Mouse (Mus musculus): ENCODE results near the gene Mrps6. TPM values are rescaled to one million over a fixed set of nuclear protein-coding genes. Genes with fewer than 3 reads are reported as not detected.
A peak's percentile ranks its signal among the peaks of the same experiment; 100 is the strongest.

Gene Mrps6
- total and polyA plus RNA-seq, 3 experiments = 40.8 to 71.0 TPM; not detected in 1

DNA sequence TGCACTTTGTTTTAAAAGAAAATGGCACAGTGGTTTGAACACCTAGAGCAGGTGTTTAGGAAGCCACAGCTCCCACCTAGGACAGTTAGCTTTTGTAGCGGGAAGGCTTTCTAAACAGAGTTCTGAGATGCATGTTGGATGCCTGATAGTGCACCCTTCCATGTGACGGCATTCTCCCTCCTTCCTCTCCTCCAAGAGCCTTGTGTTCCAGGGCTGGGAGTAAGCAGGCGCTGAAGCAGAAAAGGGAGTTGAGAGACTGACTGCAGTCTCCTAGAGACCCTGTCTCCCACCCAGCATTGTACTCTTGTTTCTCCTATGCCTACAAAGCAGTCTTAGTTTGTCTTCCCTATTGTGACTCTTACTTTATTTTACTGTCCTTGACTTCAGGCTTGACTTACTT, 2.1 kb downstream of the Mrps6 start:
- Histone ChIP-seq H3K36me3 (ENCODE audit: control insufficient read depth in 1 of 2, insufficient read depth in 2 of 2, low read length in 2 of 2) (peaks cover 8 to 9% of the 10 kb centered on the region in 2 experiments), H3K4me1 (ENCODE audit: control insufficient read depth in 1 of 2, insufficient read depth in 2 of 2, low read length in 2 of 2) (peaks cover 3 to 4% of the 10 kb centered on the region in 2 experiments; a peak in 3 of 4 replicates), H3K79me2 (ENCODE audit: control insufficient read depth, insufficient read depth, low read length, poor library complexity) (peaks cover 25% of the 10 kb centered on the region), H3K9ac (ENCODE audit: control insufficient read depth, low read depth, low read length, poor library complexity, severe bottlenecking) (no peak overlapping the region), H3K4me3 (ENCODE audit: control insufficient read depth in 1 of 2, insufficient read depth in 1 of 2, low read depth in 2 of 2, low read length in 2 of 2) (no peak overlapping the region), H3K9me3 (replicated peaks; ENCODE audit: insufficient read depth, low read length) (no peaks in the 10 kb centered on the region), H3K27me3 (ENCODE audit: control insufficient read depth in 1 of 2, insufficient read depth in 2 of 2, low read length in 2 of 2) (no peaks in the 10 kb centered on the region), H3K27ac (ENCODE audit: control insufficient read depth, low read depth, low read length) (no peak overlapping the region)
- no peak for TF ChIP-seq MAFK (IDR thresholded peaks at IDR 0.05; ENCODE audit: borderline replicate concordance, low read depth, low read length)
- DNase-seq (ENCODE audit: low read depth, low spot score) = no peak

DNA sequence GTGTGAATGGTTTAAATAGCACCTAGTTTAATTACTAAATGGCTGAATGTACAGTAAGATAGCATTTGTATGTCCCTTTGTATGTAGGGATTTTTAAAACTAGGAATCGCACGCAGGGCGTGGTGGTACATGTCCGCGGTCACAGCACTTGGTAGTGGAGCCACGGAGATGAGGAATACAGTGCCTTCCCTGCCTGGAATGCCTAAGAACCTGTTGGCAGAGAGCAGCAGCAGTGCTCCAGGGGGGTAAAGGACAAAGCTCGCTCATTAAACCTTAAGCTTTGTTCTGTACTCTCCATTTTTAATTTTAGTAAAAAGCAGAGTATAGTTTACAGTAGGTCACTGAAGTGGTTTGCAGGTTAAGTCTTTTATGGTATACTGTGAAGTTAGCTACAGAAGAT, 3.5 kb downstream of the Mrps6 start:
- Histone ChIP-seq H3K27ac (ENCODE audit: control insufficient read depth, low read depth, low read length) (no peak overlapping the region), H3K9ac (ENCODE audit: control insufficient read depth, low read depth, low read length, poor library complexity, severe bottlenecking) (no peak overlapping the region), H3K36me3 (ENCODE audit: control insufficient read depth in 1 of 2, insufficient read depth in 2 of 2, low read length in 2 of 2) (peaks cover 8 to 9% of the 10 kb centered on the region in 2 experiments), H3K4me3 (ENCODE audit: control insufficient read depth in 1 of 2, insufficient read depth in 1 of 2, low read depth in 2 of 2, low read length in 2 of 2) (no peak overlapping the region), H3K9me3 (replicated peaks; ENCODE audit: insufficient read depth, low read length) (no peaks in the 10 kb centered on the region), H3K27me3 (ENCODE audit: control insufficient read depth in 1 of 2, insufficient read depth in 2 of 2, low read length in 2 of 2) (no peaks in the 10 kb centered on the region), H3K79me2 (ENCODE audit: control insufficient read depth, insufficient read depth, low read length, poor library complexity) (peaks cover 25% of the 10 kb centered on the region), H3K4me1 (ENCODE audit: control insufficient read depth in 1 of 2, insufficient read depth in 2 of 2, low read length in 2 of 2) (peaks cover 3 to 4% of the 10 kb centered on the region in 2 experiments; a peak in 3 of 4 replicates)
- DNase-seq (ENCODE audit: low read depth, low spot score) = no peak
- TF ChIP-seq MYB (IDR thresholded peaks at IDR 0.05; ENCODE audit: low read depth, low read length) (no peak), ELF1 (IDR thresholded peaks at IDR 0.05; ENCODE audit: low read depth, low read length) (no peak), MYC (IDR thresholded peaks at IDR 0.05; ENCODE audit: low read depth, low read length) (no peak), TAL1 (IDR thresholded peaks at IDR 0.05; ENCODE audit: low read length) (no peak), HCFC1 (IDR thresholded peaks at IDR 0.05; ENCODE audit: low read depth, low read length) (no peak)

DNA sequence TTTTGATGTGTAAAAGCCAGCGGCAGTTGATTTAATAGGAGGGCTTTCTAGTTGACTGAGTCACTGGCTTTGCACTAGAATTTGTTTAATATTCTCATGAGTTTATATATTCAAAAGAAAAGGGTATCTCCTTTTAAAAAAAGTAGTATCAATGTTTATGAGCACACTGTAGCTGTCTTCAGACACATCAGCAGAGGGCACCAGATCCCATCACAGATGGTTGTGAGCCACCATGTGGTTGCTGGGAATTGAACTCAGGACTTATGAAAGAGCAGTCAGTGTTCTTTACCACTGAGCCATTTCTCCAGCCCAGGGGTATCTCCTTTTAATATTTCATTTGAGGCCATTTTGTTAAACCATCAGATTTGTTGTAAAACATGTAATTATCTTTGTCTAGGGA, 4.8 kb downstream of the Mrps6 start:
- Histone ChIP-seq H3K9me3 (replicated peaks; ENCODE audit: insufficient read depth, low read length) (no peaks in the 10 kb centered on the region), H3K4me1 (ENCODE audit: control insufficient read depth in 1 of 2, insufficient read depth in 2 of 2, low read length in 2 of 2) (peaks cover 3 to 4% of the 10 kb centered on the region in 2 experiments; a peak in 3 of 4 replicates), H3K27me3 (ENCODE audit: control insufficient read depth in 1 of 2, insufficient read depth in 2 of 2, low read length in 2 of 2) (no peaks in the 10 kb centered on the region), H3K79me2 (ENCODE audit: control insufficient read depth, insufficient read depth, low read length, poor library complexity) (peaks cover 25% of the 10 kb centered on the region), H3K9ac (ENCODE audit: control insufficient read depth, low read depth, low read length, poor library complexity, severe bottlenecking) (no peak overlapping the region), H3K36me3 (ENCODE audit: control insufficient read depth in 1 of 2, insufficient read depth in 2 of 2, low read length in 2 of 2) (peaks cover 9 to 13% of the 10 kb centered on the region in 2 experiments), H3K27ac (ENCODE audit: control insufficient read depth, low read depth, low read length) (no peak overlapping the region), H3K4me3 (ENCODE audit: control insufficient read depth in 1 of 2, insufficient read depth in 1 of 2, low read depth in 2 of 2, low read length in 2 of 2) (no peak overlapping the region)
- TF ChIP-seq RCOR1 (IDR thresholded peaks at IDR 0.05; ENCODE audit: low read depth, low read length) = no peak
- peak; percentile 9; the same call in 1 of the 2 replicates for TF ChIP-seq SMC3 (IDR thresholded peaks at IDR 0.05; ENCODE audit: low read depth, low read length)
- peak in 1 of 3 experiments; percentile 37; a peak in 2 of 6 replicates for TF ChIP-seq CTCF (IDR thresholded peaks at IDR 0.05 in 2 of 3, conservative IDR thresholded peaks at IDR 0.05 in 1 of 3; ENCODE audit: control insufficient read depth in 1 of 3, insufficient read depth in 1 of 3, low read depth in 2 of 3, low read length in 3 of 3, poor library complexity in 1 of 3, severe bottlenecking in 1 of 3)
- DNase-seq (ENCODE audit: low read depth, low spot score) = peak; percentile 12

DNA sequence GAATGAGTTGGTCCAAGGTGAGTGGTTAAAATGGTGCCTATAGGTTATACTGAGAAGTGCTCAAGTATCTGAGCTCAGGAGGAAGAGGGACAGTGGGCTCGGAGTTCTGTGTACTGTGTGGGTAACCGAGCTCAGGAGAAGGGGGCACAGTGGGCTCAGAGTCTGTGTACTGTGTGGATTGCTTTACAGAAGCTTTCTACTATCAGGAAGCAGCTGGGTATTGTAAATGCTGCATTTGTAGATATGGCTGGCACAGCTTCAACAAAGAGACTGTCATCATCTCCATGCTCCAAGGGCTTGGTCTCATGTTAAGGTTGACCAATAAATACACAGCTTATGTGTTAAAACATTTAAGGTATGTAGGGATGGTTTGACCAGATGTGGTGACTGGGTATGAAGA, 6.7 kb downstream of the Mrps6 start:
- H3K36me3 ChIP-seq (ENCODE audit: control insufficient read depth in 1 of 2, insufficient read depth in 2 of 2, low read length in 2 of 2) = peaks cover 2 to 15% of the 10 kb centered on the region in 2 experiments; a peak in 3 of 4 replicates
- H3K9me3 ChIP-seq (replicated peaks; ENCODE audit: insufficient read depth, low read length) = no peaks in the 10 kb centered on the region
- no peak overlapping the region for H3K9ac ChIP-seq (ENCODE audit: control insufficient read depth, low read depth, low read length, poor library complexity, severe bottlenecking)
- no peak for DNase-seq (ENCODE audit: low read depth, low spot score)
- no peaks in the 10 kb centered on the region for H3K4me1 ChIP-seq (ENCODE audit: control insufficient read depth in 1 of 2, insufficient read depth in 2 of 2, low read length in 2 of 2)
- H3K4me3 ChIP-seq (ENCODE audit: control insufficient read depth in 1 of 2, insufficient read depth in 1 of 2, low read depth in 2 of 2, low read length in 2 of 2) = no peak overlapping the region
- H3K27ac ChIP-seq (ENCODE audit: control insufficient read depth, low read depth, low read length) = no peak overlapping the region
- H3K27me3 ChIP-seq (ENCODE audit: control insufficient read depth in 1 of 2, insufficient read depth in 2 of 2, low read length in 2 of 2) = no peaks in the 10 kb centered on the region
- TF ChIP-seq ZMIZ1 (IDR thresholded peaks at IDR 0.05; ENCODE audit: low read depth, low read length) (no peak), TAL1 (IDR thresholded peaks at IDR 0.05; ENCODE audit: low read length) (peak; percentile 13; the same call in 1 of the 2 replicates), ZKSCAN1 (IDR thresholded peaks at IDR 0.05; ENCODE audit: low read depth, low read length) (no peak)
- H3K79me2 ChIP-seq (ENCODE audit: control insufficient read depth, insufficient read depth, low read length, poor library complexity) = peaks cover 10% of the 10 kb centered on the region

Data from MEL (cell line).